24 mouse cellular contexts compared by ENCODE assay signal in the genomic region with DNA sequence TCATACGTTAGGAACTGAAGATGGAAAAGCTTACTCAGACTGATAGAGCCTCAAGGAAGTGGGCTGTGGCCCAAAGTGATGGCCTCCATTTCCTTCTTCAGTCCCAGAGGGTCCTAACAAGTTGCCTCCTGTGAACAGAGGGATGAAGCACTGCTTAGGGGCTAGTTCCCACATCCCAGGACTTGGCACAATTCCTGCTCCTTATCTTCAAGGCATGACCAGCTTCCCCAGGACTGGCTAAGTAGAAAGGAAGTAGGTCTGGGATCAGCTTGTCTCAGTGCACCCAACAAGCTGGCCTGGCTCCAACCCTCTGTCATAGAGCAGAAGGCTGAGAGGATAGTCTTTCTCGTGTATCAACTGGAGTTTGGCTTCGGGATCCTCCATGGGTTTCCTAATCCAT. TPM values are rescaled to one million over a fixed set of nuclear protein-coding genes. Genes with fewer than 3 reads are reported as not detected.
DNase-seq lines count a peak whose midpoint lies in the region; ATAC-seq lines count a peak whose summit lies in the region.
"Had no signal": no experiment of that assay in that cellular context is flagged by ENCODE, and none has a peak within 500 bp of the region (broad histone marks: within the 10 kb centered on the region; RNA-seq: fewer than 3 reads in every experiment).

No protein-coding gene starts in this region.

- H3K9me3 ChIP-seq in heart, embryonic 10.5 days: no peaks in the 10 kb centered on the region
- H3K9me3 ChIP-seq: hindbrain, embryonic 12.5 days; kidney, embryonic 15.5 days; limb, embryonic 10.5 days; liver, embryonic 15.5 days; neural tube, embryonic 12.5 days had no signal

- 65% methylated on average over 3 of the region's 3 CpGs for WGBS in heart, embryonic 10.5 days

- intact Hi-C loops in heart, postnatal 25 days (cut with DNase I): no loop called here
- intact Hi-C loops in heart, postnatal 14 days (cut with DNase I): no loop called here

- H3K27me3 ChIP-seq in heart, embryonic 10.5 days (ENCODE audit: insufficient read depth, poor library complexity, severe bottlenecking): no peaks in the 10 kb centered on the region
- H3K27me3 ChIP-seq: hindbrain, embryonic 12.5 days; kidney, embryonic 15.5 days; liver, embryonic 15.5 days; megakaryocyte, embryonic 14.5 days; neural tube, embryonic 12.5 days had no signal

- no peaks in the 10 kb centered on the region for H3K4me1 ChIP-seq in heart, embryonic 10.5 days
- H3K4me1 ChIP-seq: kidney, embryonic 15.5 days; limb, embryonic 10.5 days; liver, embryonic 15.5 days had no signal

- H3K4me3 ChIP-seq in heart, embryonic 10.5 days: no peak overlapping the region
- H3K4me3 ChIP-seq: hindbrain, embryonic 12.5 days; kidney, embryonic 15.5 days; limb, embryonic 10.5 days; liver, embryonic 15.5 days; megakaryocyte, embryonic 14.5 days; neural tube, embryonic 12.5 days had no signal

- no peaks in the 10 kb centered on the region for H3K36me3 ChIP-seq in heart, embryonic 10.5 days
- H3K36me3 ChIP-seq: hindbrain, embryonic 12.5 days; kidney, embryonic 15.5 days; limb, embryonic 10.5 days; liver, embryonic 15.5 days; neural tube, embryonic 12.5 days had no signal

- DNase-seq in heart, embryonic 10.5 days (ENCODE audit: low spot score): peak; percentile 77
- no peak for DNase-seq in heart, postnatal 25 days (ENCODE audit: low spot score)
- DNase-seq in lung, postnatal 14 days: peak; percentile 28
- DNase-seq in lung, postnatal 25 days (ENCODE audit: low spot score): no peak
- peak; percentile 18 to 29 for DNase-seq in heart, postnatal 14 days
- DNase-seq in thymus, adult 18-20 months: no peak
- no peak for DNase-seq in spleen, postnatal 36 days (ENCODE audit: low spot score in 2 of 2)
- DNase-seq: adrenal gland, postnatal 36 days; cerebellum, adult 9-10 months; embryo, embryonic 11 days; gastrocnemius, postnatal 10 days; kidney, adult 11 months; liver; lung, postnatal 36 days; midbrain, embryonic 14.5 days; right cerebral cortex, postnatal 14 days had no signal

- ATAC-seq in granulocyte monocyte progenitor cell, adult 5-6 weeks (replicated peaks; ENCODE audit: poor library complexity, severe bottlenecking): 0 out of 2 replicates have a peak, but pooled peaks have one; percentile 25
- ATAC-seq: forebrain, embryonic 14.5 days had no signal

- no peak overlapping the region for H3K27ac ChIP-seq in heart, embryonic 10.5 days
- H3K27ac ChIP-seq: hindbrain, embryonic 12.5 days; kidney, embryonic 15.5 days; limb, embryonic 10.5 days; liver, embryonic 15.5 days; neural tube, embryonic 12.5 days had no signal

RNA-seq across cellular contexts. Expression of a gene that starts 11.8 kb away (rescaled TPM):
- 1.2 and 1.7 TPM in 2 replicates for polyA plus RNA-seq in heart, embryonic 10.5 days (2016; fragmentation: Nextera tagmentation; extraction: Ambion mirVana)
- 10 to 100 TPM; 10.0 to 11.2 TPM for total RNA-seq in heart, postnatal 25 days (2021)
- 151 and 195 TPM in 2 replicates for total RNA-seq in granulocyte monocyte progenitor cell, adult 5-6 weeks (2014; fragmentation: Nextera tagmentation)
- 178 and 196 TPM in 2 replicates for total RNA-seq in granulocyte monocyte progenitor cell, adult 5-6 weeks (2017)
- total RNA-seq in heart, postnatal 14 days (2021): 10 to 100 TPM; 11.2 to 19.1 TPM

Comparison
In these comparisons a context has a peak if more than half of its experiments do, and no peak if none do; other contexts are left out.
1. DNase-seq: peak in heart, embryonic 10.5 days (single experiment), lung, postnatal 14 days (single experiment) and heart, postnatal 14 days (2 of 2); none in heart, postnatal 25 days (single experiment), lung, postnatal 25 days (single experiment), thymus, adult 18-20 months (0 of 2) and spleen, postnatal 36 days (0 of 2).
2. RNA of a gene that starts 11.8 kb away (total RNA-seq): 151 to 196 TPM in granulocyte monocyte progenitor cell, adult 5-6 weeks; 11.2 to 19.1 TPM in heart, postnatal 14 days and 10.0 to 11.2 TPM in heart, postnatal 25 days; every median in the first group is over 4 times any median in the second.